Mouse (Mus musculus) CH12.LX (cell line): Measurements from ENCODE around the gene Zfp472. TPM values are rescaled to one million over a fixed set of nuclear protein-coding genes. Genes with fewer than 3 reads are reported as not detected.

ENCODE experiments used
- DNase-seq: peaks from one replicate; pipeline ENCODE4 v3.0.0-alpha.2; 2013; ENCODE audit errors: extremely low read depth
- H3K27ac ChIP-seq: 2 replicates; pipeline ENCODE4 v1.5.1; 2012; ENCODE audit warnings: low read depth, mild to moderate bottlenecking, control low read depth, moderate library complexity; ENCODE audit not compliant: insufficient read depth
- H3K27me3 ChIP-seq: replicated peaks from 2 replicates; pipeline ENCODE3; 2012; ENCODE audit warnings: inconsistent platforms
- H3K36me3 ChIP-seq, 2 experiments: replicated peaks in 1 of 2; 2 replicates each; pipeline versions ENCODE3 to v1.6.1; 2012; ENCODE audit warnings: inconsistent platforms in 1 of 2, low read length in 1 of 2, mild to moderate bottlenecking in 1 of 2, mixed read lengths in 1 of 2, moderate library complexity in 1 of 2; ENCODE audit not compliant: control insufficient read depth in 1 of 2, insufficient read depth in 1 of 2
- H3K4me1 ChIP-seq, 2 experiments: 2 replicates each; pipeline ENCODE4 v1.6.1; 2012; ENCODE audit warnings: inconsistent platforms in 1 of 2, moderate library complexity in 1 of 2; ENCODE audit not compliant: insufficient read depth in 2 of 2, control insufficient read depth in 1 of 2
- H3K4me2 ChIP-seq: 2 replicates; pipeline ENCODE4 v1.6.1; 2012; ENCODE audit warnings: low read depth, mild to moderate bottlenecking, control low read depth; ENCODE audit not compliant: poor library complexity, insufficient read depth, severe bottlenecking
- H3K4me3 ChIP-seq, 3 experiments: fragments of 150-350 bp in 1 of 3; sonication (generic) in 1 of 3; replicated peaks in 1 of 3; 2 replicates each; pipeline versions ENCODE3 to v1.5.1; 2011 to 2012; ENCODE audit warnings: low read depth in 2 of 3, low read length in 2 of 3, mild to moderate bottlenecking in 2 of 3, moderate library complexity in 2 of 3, control low read depth in 1 of 3, improper control_type of control experiment in 1 of 3, inconsistent platforms in 1 of 3, mixed read lengths in 1 of 3; ENCODE audit not compliant: poor library complexity in 1 of 3
- H3K79me2 ChIP-seq: replicated peaks from 2 replicates; pipeline ENCODE4 v1.6.1; 2012; ENCODE audit warnings: mild to moderate bottlenecking, moderate library complexity; ENCODE audit not compliant: control insufficient read depth, poor library complexity, insufficient read depth, severe bottlenecking; ENCODE audit errors: extremely low read depth
- H3K9ac ChIP-seq: 2 replicates; pipeline ENCODE4 v1.6.1; 2012; ENCODE audit warnings: low read depth, mild to moderate bottlenecking, control low read depth, moderate library complexity; ENCODE audit not compliant: insufficient read depth
- H3K9me3 ChIP-seq: replicated peaks from 2 replicates; pipeline ENCODE3; 2012; ENCODE audit warnings: low read length, inconsistent platforms, mixed read lengths
- CHD2 ChIP-seq: IDR thresholded peaks from 2 replicates; pipeline ENCODE4 v1.6.1; 2011; ENCODE audit warnings: low read length, improper control_type of control experiment
- E2F4 ChIP-seq: IDR thresholded peaks from 2 replicates; pipeline ENCODE4 v1.6.1; 2011; ENCODE audit warnings: low read depth, low read length, improper control_type of control experiment; ENCODE audit not compliant: insufficient replicate concordance
- ELF1 ChIP-seq: IDR thresholded peaks from 2 replicates; pipeline ENCODE4 v1.6.1; 2014; ENCODE audit warnings: low read depth, mild to moderate bottlenecking, inconsistent platforms, low read length, improper control_type of control experiment
- ETS1 ChIP-seq: conservative IDR thresholded peaks from 2 replicates; pipeline ENCODE4 v1.6.1; 2012; ENCODE audit warnings: low read depth, mild to moderate bottlenecking, inconsistent platforms, low read length, improper control_type of control experiment, moderate library complexity
- GABPA ChIP-seq: IDR thresholded peaks from 2 replicates; pipeline ENCODE4 v1.6.1; 2012; ENCODE audit warnings: low read depth, low read length, improper control_type of control experiment, inconsistent platforms; ENCODE audit not compliant: insufficient replicate concordance
- HCFC1 ChIP-seq: IDR thresholded peaks from 2 replicates; pipeline ENCODE4 v1.6.1; 2012; ENCODE audit warnings: low read depth, mild to moderate bottlenecking, inconsistent platforms, low read length, improper control_type of control experiment
- IRF4 ChIP-seq: IDR thresholded peaks from 2 replicates; pipeline ENCODE4 v1.6.1; 2014; ENCODE audit warnings: low read depth, mild to moderate bottlenecking, inconsistent platforms, low read length, improper control_type of control experiment
- JUND ChIP-seq: conservative IDR thresholded peaks from 2 replicates; pipeline ENCODE4 v1.6.1; 2011; ENCODE audit warnings: low read depth, low read length, improper control_type of control experiment
- KAT2A ChIP-seq: IDR thresholded peaks from 2 replicates; pipeline ENCODE4 v1.6.1; 2012; ENCODE audit warnings: low read length, improper control_type of control experiment, inconsistent platforms; ENCODE audit not compliant: insufficient replicate concordance
- MAX ChIP-seq: IDR thresholded peaks from 2 replicates; pipeline ENCODE4 v1.6.1; 2011; ENCODE audit warnings: low read length, improper control_type of control experiment
- MAZ ChIP-seq: IDR thresholded peaks from 2 replicates; pipeline ENCODE4 v1.6.1; 2012; ENCODE audit warnings: low read depth, mild to moderate bottlenecking, inconsistent platforms, low read length, improper control_type of control experiment, moderate library complexity
- MXI1 ChIP-seq: IDR thresholded peaks from 2 replicates; pipeline ENCODE4 v1.6.1; 2011; ENCODE audit warnings: mild to moderate bottlenecking, low read depth, low read length, improper control_type of control experiment
- MYC ChIP-seq: IDR thresholded peaks from 2 replicates; pipeline ENCODE4 v1.6.1; 2011; ENCODE audit warnings: low read depth, mild to moderate bottlenecking, improper control_type of control experiment, low read length
- NELFE ChIP-seq: IDR thresholded peaks from 2 replicates; pipeline ENCODE4 v1.6.1; 2011; ENCODE audit warnings: low read depth, low read length, improper control_type of control experiment
- NRF1 ChIP-seq: IDR thresholded peaks from 2 replicates; pipeline ENCODE4 v1.6.1; 2014; ENCODE audit warnings: low read depth, mild to moderate bottlenecking, inconsistent platforms, low read length, improper control_type of control experiment, moderate library complexity
- PAX5 ChIP-seq: IDR thresholded peaks from 2 replicates; pipeline ENCODE4 v1.6.1; 2012; ENCODE audit warnings: low read length, inconsistent platforms, mixed read lengths
- POLR2A ChIP-seq: IDR thresholded peaks from 2 replicates; pipeline ENCODE4 v1.6.1; 2011; ENCODE audit warnings: low read depth, mild to moderate bottlenecking, improper control_type of control experiment, low read length
- POLR2AphosphoS2 ChIP-seq: IDR thresholded peaks from 2 replicates; pipeline ENCODE4 v1.6.1; 2011; ENCODE audit warnings: low read depth, low read length, improper control_type of control experiment
- RCOR1 ChIP-seq: conservative IDR thresholded peaks from 2 replicates; pipeline ENCODE4 v1.6.1; 2012; ENCODE audit warnings: low read depth, mild to moderate bottlenecking, inconsistent platforms, low read length, improper control_type of control experiment
- SIN3A ChIP-seq: IDR thresholded peaks from 2 replicates; pipeline ENCODE4 v1.6.1; 2012; ENCODE audit warnings: low read length, improper control_type of control experiment, inconsistent platforms
- TBP ChIP-seq: conservative IDR thresholded peaks from 2 replicates; pipeline ENCODE4 v1.6.1; 2011; ENCODE audit warnings: low read depth, low read length, improper control_type of control experiment
- TCF12 ChIP-seq: IDR thresholded peaks from 2 replicates; pipeline ENCODE4 v1.6.1; 2014; ENCODE audit warnings: low read depth, mild to moderate bottlenecking, inconsistent platforms, low read length, improper control_type of control experiment
- UBTF ChIP-seq: IDR thresholded peaks from 2 replicates; pipeline ENCODE4 v1.6.1; 2012; ENCODE audit warnings: low read depth, mild to moderate bottlenecking, inconsistent platforms, low read length, improper control_type of control experiment, moderate library complexity
- dilution Hi-C: fragments of 300-500 bp; cut with MboI; formaldehyde crosslinking; loops from 2 replicates; pipeline ENCODE4 v1.14.3; 2020; ENCODE audit warnings: low sequenced_read_pairs; ENCODE audit not compliant: extremely low pct_unique_long_range_greater_than_20kb, extremely low pct_ligation_motif_present
- in situ Hi-C: fragments of 300-500 bp; cut with MboI; formaldehyde crosslinking; loops from 3 replicates; pipeline ENCODE4 v1.14.3; 2019; ENCODE audit warnings: low sequenced_read_pairs, low pct_ligation_motif_present, low pct_unique_long_range_greater_than_20kb, mixed read lengths
- polyA plus RNA-seq: library from polyadenylated mRNA; unstranded; fragments of >175 nt; gene quantifications from 2 replicates; pipeline ENCODE4 v1.2.1, GENCODE M21; 2012; ENCODE audit warnings: low read depth; ENCODE audit not compliant: insufficient read length
- total RNA-seq, 2 experiments: library from RNA; depleted of rRNA; stranded (reverse); fragments of 300-350 nt in 1 of 2; fragments of >200 nt in 1 of 2; gene quantifications; 2 replicates each; pipeline ENCODE4 v1.2.3; 2012 to 2014

The Zfp472 gene
- total and polyA plus RNA-seq, 3 experiments: 9.7 to 27.8 (median 13.6) TPM

- peak; percentile 93 for DNase-seq
- Histone ChIP-seq H3K27ac (peak within 1 kb of the TSS; percentile 54; the same call in 1 of the 2 replicates), H3K27me3 (no peaks in the 10 kb centered on the region), H3K4me3 (peak within 1 kb of the TSS; percentile 69 to 93 (median 75)), H3K4me2 (peak within 1 kb of the TSS; percentile 86), H3K9ac (peak within 1 kb of the TSS; percentile 79), H3K4me1 (peaks cover 0 to 15% of the 10 kb centered on the region in 2 experiments; a peak in 2 of 4 replicates), H3K36me3 (peaks cover 9 to 23% of the 10 kb centered on the region in 2 experiments), H3K9me3 (no peaks in the 10 kb centered on the region), H3K79me2 (peaks cover 11% of the 10 kb centered on the region; the same call in 1 of the 2 replicates)
- in situ Hi-C loops: no loop called here
- peak; percentile 89 for TF ChIP-seq HCFC1
- no peak; the same call in 1 of the 2 replicates for TF ChIP-seq GABPA
- TF ChIP-seq TCF12: 0 out of 2 replicates have a peak, but pooled peaks have one; percentile 48
- TF ChIP-seq IRF4: no peak; the same call in 1 of the 2 replicates
- TF ChIP-seq UBTF: no peak
- peak; percentile 70 for TF ChIP-seq POLR2A
- TF ChIP-seq TBP: peak; percentile 80; the same call in 1 of the 2 replicates
- peak; percentile 87 for TF ChIP-seq SIN3A
- TF ChIP-seq MYC: peak; percentile 57; the same call in 1 of the 2 replicates
- TF ChIP-seq MXI1: peak; percentile 87
- no peak for TF ChIP-seq RCOR1
- peak; percentile 65; the same call in 1 of the 2 replicates for TF ChIP-seq MAX
- TF ChIP-seq POLR2AphosphoS2: no peak
- no peak for TF ChIP-seq MAZ
- peak; percentile 85; the same call in 1 of the 2 replicates for TF ChIP-seq KAT2A
- peak; percentile 66 for TF ChIP-seq NRF1
- TF ChIP-seq CHD2: peak; percentile 87
- TF ChIP-seq E2F4: 0 out of 2 replicates have a peak, but pooled peaks have one; percentile 54
- TF ChIP-seq ELF1: 0 out of 2 replicates have a peak, but pooled peaks have one; percentile 17
- TF ChIP-seq ETS1: no peak
- TF ChIP-seq JUND: no peak
- no peak for TF ChIP-seq PAX5
- peak; percentile 77; the same call in 1 of the 2 replicates for TF ChIP-seq NELFE
- dilution Hi-C loops: no loop called here
Observed at GRCm38 (mm10) chr17:32992699-32993474, 27.3 kb downstream of the Zfp472 start, which contains the start of gene Zfp952. TSS of gene Zfp952 (plus strand) at chr17:32993129.
